Mouse (Mus musculus): ENCODE measurements around the gene Ptprd. TPM values are rescaled to one million over a fixed set of nuclear protein-coding genes. Genes with fewer than 3 reads are reported as not detected.

Ptprd gene
- polyA plus RNA-seq, 1 experiment: 0.15 TPM

DNA sequence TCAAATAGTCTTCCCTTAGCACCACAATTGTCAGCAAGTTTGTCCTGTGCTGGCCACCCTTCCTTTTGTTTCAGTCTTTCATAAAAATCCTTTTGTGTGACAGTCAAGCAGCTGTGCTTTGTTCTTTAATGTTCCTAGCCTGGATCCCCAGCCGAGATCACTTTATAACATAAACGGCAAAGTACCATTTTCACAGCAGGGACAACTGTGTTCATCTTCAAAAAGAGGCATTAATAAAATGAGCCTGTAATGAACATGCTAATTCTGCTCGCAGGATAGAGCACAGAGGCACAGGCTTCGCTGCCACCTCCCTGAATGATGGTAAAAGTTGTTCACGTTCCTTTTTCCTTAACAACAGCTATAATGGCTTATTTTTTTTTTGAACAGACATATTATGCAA, 1972.7 kb downstream of the Ptprd start:
- Histone ChIP-seq H3K27ac (ENCODE audit: insufficient read depth, low read length) (no peak overlapping the region), H3K27me3 (ENCODE audit: control insufficient read depth, insufficient read depth, low read length) (no peaks in the 10 kb centered on the region), H3K4me1 (ENCODE audit: control insufficient read depth, insufficient read depth, insufficient read length) (no peaks in the 10 kb centered on the region), H3K4me3 (ENCODE audit: extremely low read depth, insufficient read depth, insufficient read length) (no peak overlapping the region), H3K36me3 (ENCODE audit: control insufficient read depth, insufficient read depth, low read length) (no peaks in the 10 kb centered on the region)
- no peak for DNase-seq (ENCODE audit: low read depth in 1 of 2, low spot score in 2 of 2)
- TF ChIP-seq CTCF (IDR thresholded peaks at IDR 0.05; ENCODE audit: extremely low read depth, insufficient read depth, insufficient read length, insufficient replicate concordance) (no peak), POLR2A (IDR thresholded peaks at IDR 0.05; ENCODE audit: low read depth, low read length) (no peak)
- 87% methylated on average over 5 of the region's 5 CpGs for WGBS

DNA sequence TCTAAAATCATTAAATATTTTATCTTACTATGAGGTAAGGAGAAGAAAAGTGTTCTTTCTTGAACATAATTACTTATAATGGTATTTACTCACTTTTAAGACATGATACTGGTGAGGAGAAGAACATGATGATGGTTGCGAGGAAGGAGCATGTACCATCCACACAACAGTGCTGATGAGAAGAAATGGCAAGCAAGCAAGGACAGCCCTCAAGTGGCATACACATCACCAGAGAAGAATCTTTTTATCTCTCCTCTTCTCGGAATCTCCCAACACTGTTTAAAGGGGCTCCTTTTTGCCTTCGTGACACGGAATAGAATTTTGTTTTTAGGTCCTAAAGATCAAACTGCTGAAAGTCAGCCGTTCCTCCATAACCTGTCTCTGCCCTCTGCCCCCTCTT, 1973.2 kb downstream of the Ptprd start:
- WGBS: 87% methylated on average over 5 of the region's 5 CpGs

DNA sequence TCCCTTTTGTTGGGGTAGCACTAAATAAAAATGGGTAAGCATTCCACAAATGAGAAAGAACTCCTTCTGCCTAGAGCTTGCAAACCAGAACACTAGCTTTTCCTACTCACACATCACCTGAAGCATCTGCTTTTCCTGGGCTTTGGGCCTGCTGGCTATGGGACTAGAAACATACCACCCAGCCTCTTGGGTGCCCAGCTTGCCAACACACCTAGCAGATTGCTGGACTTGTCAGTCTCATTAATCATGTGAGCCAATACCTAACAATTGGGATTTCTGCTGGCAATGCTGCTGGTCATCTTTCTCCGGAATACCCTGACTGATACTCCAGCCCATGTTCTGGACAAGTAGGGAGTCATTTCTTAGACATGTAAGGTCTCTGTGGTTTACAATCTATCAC, 1973.9 kb downstream of the Ptprd start:
- H3K27me3 ChIP-seq (ENCODE audit: control insufficient read depth, insufficient read depth, low read length): no peaks in the 10 kb centered on the region
- H3K36me3 ChIP-seq (ENCODE audit: control insufficient read depth, insufficient read depth, low read length): no peaks in the 10 kb centered on the region
- no peaks in the 10 kb centered on the region for H3K4me1 ChIP-seq (ENCODE audit: control insufficient read depth, insufficient read depth, insufficient read length)
- no peak for DNase-seq (ENCODE audit: low read depth in 1 of 2, low spot score in 2 of 2)
- 100% methylated on average over 1 of the region's 1 CpGs for WGBS
- H3K27ac ChIP-seq (ENCODE audit: insufficient read depth, low read length): no peak overlapping the region
- H3K4me3 ChIP-seq (ENCODE audit: extremely low read depth, insufficient read depth, insufficient read length): no peak overlapping the region
- TF ChIP-seq POLR2A (IDR thresholded peaks at IDR 0.05; ENCODE audit: low read depth, low read length) (no peak), CTCF (IDR thresholded peaks at IDR 0.05; ENCODE audit: extremely low read depth, insufficient read depth, insufficient read length, insufficient replicate concordance) (no peak)

More for the DNA sequence above, 1973.2 kb downstream of the Ptprd start:
- DNase-seq (ENCODE audit: low read depth in 1 of 2, low spot score in 2 of 2): no peak
- Histone ChIP-seq H3K4me3 (ENCODE audit: extremely low read depth, insufficient read depth, insufficient read length) (no peak overlapping the region), H3K27me3 (ENCODE audit: control insufficient read depth, insufficient read depth, low read length) (no peaks in the 10 kb centered on the region), H3K36me3 (ENCODE audit: control insufficient read depth, insufficient read depth, low read length) (no peaks in the 10 kb centered on the region), H3K4me1 (ENCODE audit: control insufficient read depth, insufficient read depth, insufficient read length) (no peaks in the 10 kb centered on the region), H3K27ac (ENCODE audit: insufficient read depth, low read length) (no peak overlapping the region)
- TF ChIP-seq POLR2A (IDR thresholded peaks at IDR 0.05; ENCODE audit: low read depth, low read length) (no peak), CTCF (IDR thresholded peaks at IDR 0.05; ENCODE audit: extremely low read depth, insufficient read depth, insufficient read length, insufficient replicate concordance) (no peak)

DNA sequence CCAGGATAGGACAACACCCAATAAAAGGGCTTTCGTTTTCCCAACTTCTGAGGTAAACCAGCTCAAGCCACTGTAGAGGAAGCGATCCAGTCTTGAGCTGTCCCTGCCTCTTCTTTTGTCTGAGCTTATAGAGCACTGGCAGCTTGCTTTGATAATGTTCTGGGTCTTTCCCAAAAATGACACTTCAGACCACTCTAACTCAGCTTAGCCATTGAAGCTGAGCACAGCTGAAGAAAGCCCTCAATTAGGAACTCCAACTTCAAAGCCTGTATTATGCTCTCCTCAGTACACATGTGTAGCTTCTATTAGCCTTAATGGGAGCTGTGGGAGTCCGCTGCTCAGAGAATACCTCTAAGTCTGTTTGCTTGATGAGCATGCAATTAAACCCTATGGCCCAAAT, 1988.0 kb downstream of the Ptprd start:
- DNase-seq (ENCODE audit: low read depth in 1 of 2, low spot score in 2 of 2): no peak
- no peak for TF ChIP-seq POLR2A (IDR thresholded peaks at IDR 0.05; ENCODE audit: low read depth, low read length)
- TF ChIP-seq CTCF (IDR thresholded peaks at IDR 0.05; ENCODE audit: extremely low read depth, insufficient read depth, insufficient read length, insufficient replicate concordance): no peak
- Histone ChIP-seq H3K4me3 (ENCODE audit: extremely low read depth, insufficient read depth, insufficient read length) (no peak overlapping the region), H3K27ac (ENCODE audit: insufficient read depth, low read length) (no peak overlapping the region), H3K36me3 (ENCODE audit: control insufficient read depth, insufficient read depth, low read length) (no peaks in the 10 kb centered on the region), H3K4me1 (ENCODE audit: control insufficient read depth, insufficient read depth, insufficient read length) (no peaks in the 10 kb centered on the region), H3K27me3 (ENCODE audit: control insufficient read depth, insufficient read depth, low read length) (no peaks in the 10 kb centered on the region)
- 84% methylated on average over 3 of the region's 3 CpGs for WGBS

DNA sequence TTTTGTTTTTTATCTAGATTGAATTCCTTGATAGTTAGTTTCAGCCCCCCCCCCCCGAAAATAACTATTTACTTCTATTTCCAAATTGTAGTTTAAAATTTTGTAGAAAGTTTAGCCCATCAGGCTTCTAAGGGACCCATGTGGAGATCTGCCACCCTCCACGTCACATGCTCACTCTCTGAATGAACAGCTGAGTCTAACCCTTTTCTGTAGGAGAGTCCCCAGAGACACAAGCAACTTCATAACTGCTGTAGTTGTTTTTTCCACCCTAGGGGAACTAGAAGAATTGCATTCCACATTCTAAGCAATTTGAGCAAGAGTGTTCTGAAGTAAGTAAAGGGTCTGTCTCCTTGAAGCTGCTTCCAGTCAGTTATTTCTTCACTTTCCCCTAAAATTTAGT, 1989.2 kb downstream of the Ptprd start:
- H3K4me3 ChIP-seq (ENCODE audit: extremely low read depth, insufficient read depth, insufficient read length): no peak overlapping the region
- no peaks in the 10 kb centered on the region for H3K36me3 ChIP-seq (ENCODE audit: control insufficient read depth, insufficient read depth, low read length)
- no peak for DNase-seq (ENCODE audit: low read depth in 1 of 2, low spot score in 2 of 2)
- no peak for TF ChIP-seq CTCF (IDR thresholded peaks at IDR 0.05; ENCODE audit: extremely low read depth, insufficient read depth, insufficient read length, insufficient replicate concordance)
- 83% methylated on average over 2 of the region's 2 CpGs for WGBS
- H3K27ac ChIP-seq (ENCODE audit: insufficient read depth, low read length): no peak overlapping the region
- H3K27me3 ChIP-seq (ENCODE audit: control insufficient read depth, insufficient read depth, low read length): no peaks in the 10 kb centered on the region
- H3K4me1 ChIP-seq (ENCODE audit: control insufficient read depth, insufficient read depth, insufficient read length): no peaks in the 10 kb centered on the region

DNA sequence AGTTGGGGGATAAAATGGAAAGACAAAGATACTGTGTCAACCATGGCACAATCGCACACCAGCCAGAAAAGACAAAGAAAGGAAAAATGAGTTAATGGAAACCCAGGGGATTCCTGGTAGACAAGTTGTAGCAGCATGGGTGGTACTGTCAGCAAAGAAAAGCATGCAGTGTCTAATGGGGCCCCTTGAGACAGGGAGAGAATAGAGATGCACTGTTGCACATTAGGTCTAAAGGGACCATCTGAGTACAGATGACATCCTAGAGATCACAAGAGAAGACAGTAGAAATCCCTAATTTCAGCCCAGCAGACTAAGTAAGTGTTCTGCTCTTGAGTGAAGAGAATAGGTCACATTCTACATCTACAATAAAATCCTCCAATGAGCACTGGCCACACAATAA, 1993.7 kb downstream of the Ptprd start:
- DNase-seq (ENCODE audit: low read depth in 1 of 2, low spot score in 2 of 2): no peak
- TF ChIP-seq CTCF (IDR thresholded peaks at IDR 0.05; ENCODE audit: extremely low read depth, insufficient read depth, insufficient read length, insufficient replicate concordance) (no peak), POLR2A (IDR thresholded peaks at IDR 0.05; ENCODE audit: low read depth, low read length) (no peak)
- no peaks in the 10 kb centered on the region for H3K27me3 ChIP-seq (ENCODE audit: control insufficient read depth, insufficient read depth, low read length)
- no peaks in the 10 kb centered on the region for H3K4me1 ChIP-seq (ENCODE audit: control insufficient read depth, insufficient read depth, insufficient read length)
- 97% methylated on average over 1 of the region's 1 CpGs for WGBS
- no peak overlapping the region for H3K4me3 ChIP-seq (ENCODE audit: extremely low read depth, insufficient read depth, insufficient read length)
- H3K27ac ChIP-seq (ENCODE audit: insufficient read depth, low read length): no peak overlapping the region
- no peaks in the 10 kb centered on the region for H3K36me3 ChIP-seq (ENCODE audit: control insufficient read depth, insufficient read depth, low read length)

DNA sequence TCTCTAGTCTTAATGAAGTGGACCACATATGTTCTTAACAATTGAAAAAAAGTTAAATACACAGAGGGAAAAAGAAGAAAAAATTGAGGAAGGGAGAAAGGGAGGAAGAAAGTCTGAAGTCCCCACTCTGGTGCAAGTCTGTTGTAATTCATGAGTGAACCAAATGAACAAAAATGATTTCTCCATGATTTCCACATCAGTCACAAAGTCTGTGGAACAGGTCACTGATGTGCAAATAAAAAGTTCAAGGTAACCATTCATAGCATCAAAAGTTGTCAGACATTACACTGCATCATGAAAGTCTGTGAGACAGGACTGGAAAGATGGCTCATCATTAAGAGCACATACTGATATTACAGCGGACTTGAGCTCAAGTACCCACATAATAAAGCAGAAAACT, 1996.6 kb downstream of the Ptprd start:
- Histone ChIP-seq H3K36me3 (ENCODE audit: control insufficient read depth, insufficient read depth, low read length) (no peaks in the 10 kb centered on the region), H3K4me1 (ENCODE audit: control insufficient read depth, insufficient read depth, insufficient read length) (no peaks in the 10 kb centered on the region), H3K4me3 (ENCODE audit: extremely low read depth, insufficient read depth, insufficient read length) (no peak overlapping the region), H3K27me3 (ENCODE audit: control insufficient read depth, insufficient read depth, low read length) (no peaks in the 10 kb centered on the region), H3K27ac (ENCODE audit: insufficient read depth, low read length) (no peak overlapping the region)
- TF ChIP-seq POLR2A (IDR thresholded peaks at IDR 0.05; ENCODE audit: low read depth, low read length): no peak
- no peak for TF ChIP-seq CTCF (IDR thresholded peaks at IDR 0.05; ENCODE audit: extremely low read depth, insufficient read depth, insufficient read length, insufficient replicate concordance)
- 93% methylated on average over 1 of the region's 1 CpGs for WGBS
- DNase-seq (ENCODE audit: low read depth in 1 of 2, low spot score in 2 of 2): no peak
